Mouse (Mus musculus) neural tube, embryonic 12.5 days (tissue): ENCODE results near the gene Nedd4. TPM values are rescaled to one million over a fixed set of nuclear protein-coding genes. Genes with fewer than 3 reads are reported as not detected.

Experiments used
- ATAC-seq: fragments of 200-750 bp; cut with Nextera tagmentation; 2 replicates; pipeline ENCODE4 v1.8.0; 2017; ENCODE audit warnings: low read depth, mild to moderate bottlenecking, moderate TSS enrichment, moderate library complexity; ENCODE audit not compliant: low FRiP score
- H3K27ac ChIP-seq: fragments of 300-500 bp; sonication (generic); 2 replicates; pipeline ENCODE4 v1.5.1; 2016
- H3K27me3 ChIP-seq: fragments of 300-500 bp; sonication (generic); replicated peaks from 2 replicates; pipeline ENCODE4 v1.6.1; 2016; ENCODE audit warnings: mild to moderate bottlenecking
- H3K36me3 ChIP-seq: fragments of 300-500 bp; sonication (generic); 2 replicates; pipeline ENCODE4 v1.6.1; 2016; ENCODE audit warnings: mild to moderate bottlenecking
- H3K4me1 ChIP-seq: fragments of 300-500 bp; sonication (generic); 2 replicates; pipeline ENCODE4 v1.6.1; 2016
- H3K4me2 ChIP-seq: fragments of 300-500 bp; sonication (generic); replicated peaks from 2 replicates; pipeline ENCODE4 v1.6.1; 2016; ENCODE audit warnings: mild to moderate bottlenecking
- H3K4me3 ChIP-seq: fragments of 300-500 bp; sonication (generic); 2 replicates; pipeline ENCODE4 v1.5.1; 2016
- H3K9ac ChIP-seq: fragments of 300-500 bp; sonication (generic); 2 replicates; pipeline ENCODE4 v1.6.1; 2016; ENCODE audit warnings: mild to moderate bottlenecking
- H3K9me3 ChIP-seq: fragments of 300-500 bp; sonication (generic); 2 replicates; pipeline ENCODE4 v1.6.1; 2016; ENCODE audit warnings: mild to moderate bottlenecking
- WGBS: fragments of 180-500 bp; shearing (Covaris S2); methylation state at CpG from one replicate; pipeline ENCODE4 v1.1.7; 2016; 5-methylcytosine and 5-hydroxymethylcytosine counted together
- polyA plus RNA-seq: library from polyadenylated mRNA; unstranded; fragments of >200 nt; fragmentation: Nextera tagmentation; extraction: Ambion mirVana; gene quantifications from 2 replicates; pipeline ENCODE4 v1.2.1, GENCODE M21; 2016

The Nedd4 gene
- polyA plus RNA-seq, 1 experiment from 2014 or later = 637 TPM

DNA sequence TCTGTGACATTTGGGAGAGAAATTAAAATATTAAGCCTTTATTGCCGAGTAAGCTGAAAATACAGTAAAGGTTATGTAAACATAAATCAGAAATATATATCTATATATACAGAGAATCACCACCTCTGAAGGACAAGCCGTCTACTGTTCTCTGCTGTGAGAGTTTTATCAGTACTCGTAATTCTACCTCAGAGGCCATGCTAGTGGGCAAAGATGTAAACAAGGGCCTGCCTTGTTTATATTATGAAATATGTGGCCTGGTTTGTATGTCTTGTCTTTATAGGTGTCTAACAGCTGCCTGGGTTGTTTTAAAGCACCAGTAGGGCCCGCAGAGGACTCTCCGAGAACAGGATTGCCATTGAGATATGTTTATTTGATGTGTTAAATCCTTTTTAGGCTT, 29.8 kb downstream of the Nedd4 start:
- H3K9me3 ChIP-seq = no peaks in the 10 kb centered on the region
- peaks cover 25% of the 10 kb centered on the region for H3K4me1 ChIP-seq
- WGBS = 81% methylated on average over 5 of the region's 5 CpGs
- H3K9ac ChIP-seq = no peak overlapping the region
- no peak overlapping the region for H3K27ac ChIP-seq
- no peak for ATAC-seq
- no peaks in the 10 kb centered on the region for H3K27me3 ChIP-seq
- H3K4me2 ChIP-seq = no peak overlapping the region
- no peak overlapping the region for H3K4me3 ChIP-seq
- peaks cover 71% of the 10 kb centered on the region for H3K36me3 ChIP-seq

DNA sequence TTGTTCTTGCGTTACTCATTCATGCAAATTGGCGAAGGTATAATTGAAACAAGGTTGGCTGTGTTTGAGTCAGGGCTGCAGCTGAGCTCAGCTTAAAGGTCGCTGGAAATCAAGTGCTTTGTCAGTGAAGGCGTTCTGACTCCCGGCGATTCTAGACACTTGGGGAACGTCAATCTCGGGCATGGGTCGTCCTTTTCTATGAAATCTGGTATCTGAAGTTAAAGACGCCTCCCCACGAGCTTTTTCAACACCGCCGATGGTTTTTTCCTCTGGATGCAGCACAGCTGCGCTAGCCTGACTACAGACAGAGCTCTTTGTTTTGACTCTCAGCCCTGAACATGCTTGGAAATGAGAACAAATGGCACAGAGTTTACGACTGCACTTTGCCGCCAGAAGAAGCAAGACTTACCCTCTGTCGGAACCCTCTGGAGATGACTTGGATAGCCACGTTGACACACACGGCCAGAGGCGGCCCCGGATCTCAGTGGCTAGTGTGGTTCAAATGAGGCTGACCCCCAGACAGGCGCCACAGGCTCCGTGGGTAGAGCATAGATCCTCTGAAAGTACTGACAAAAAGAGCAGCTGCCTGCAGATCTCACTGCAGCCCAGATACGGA, 31.0 kb downstream of the Nedd4 start:
- Histone ChIP-seq H3K27me3 (no peaks in the 10 kb centered on the region), H3K4me2 (no peak overlapping the region), H3K36me3 (peaks cover 66% of the 10 kb centered on the region), H3K9ac (no peak overlapping the region), H3K9me3 (no peaks in the 10 kb centered on the region), H3K4me3 (no peak overlapping the region), H3K4me1 (peaks cover 25% of the 10 kb centered on the region), H3K27ac (peak overlapping the region; percentile 15; the same call in 1 of the 2 replicates)
- ATAC-seq = no peak
- 54% methylated on average over 24 of the region's 24 CpGs for WGBS

DNA sequence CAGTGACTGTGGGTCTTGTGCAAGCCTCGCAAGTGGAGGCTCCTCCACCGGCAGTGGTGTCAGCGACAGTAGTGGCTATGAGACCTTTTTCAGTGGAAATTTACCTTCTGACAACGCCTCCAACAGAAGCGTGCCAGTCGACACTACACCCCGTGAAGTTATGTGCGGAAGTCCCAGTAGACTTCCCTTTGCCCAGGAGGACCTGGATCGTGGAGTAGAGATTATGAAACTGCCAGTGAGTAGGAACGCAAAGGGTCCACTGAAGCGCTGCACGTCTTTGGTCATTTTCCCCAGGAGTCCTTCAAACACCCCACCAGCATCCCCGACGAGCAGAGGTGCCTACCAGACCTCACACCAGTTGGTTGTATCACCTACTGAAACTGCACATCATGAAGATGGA, 31.7 kb downstream of the Nedd4 start:
- no peak overlapping the region for H3K4me3 ChIP-seq
- WGBS = 91% methylated on average over 14 of the region's 14 CpGs
- peaks cover 25% of the 10 kb centered on the region for H3K4me1 ChIP-seq
- ATAC-seq = no peak
- H3K27ac ChIP-seq = 0 out of 2 replicates have a peak overlapping the region, but pooled peaks have one; percentile 15
- H3K9me3 ChIP-seq = no peaks in the 10 kb centered on the region
- no peak overlapping the region for H3K9ac ChIP-seq
- H3K4me2 ChIP-seq = no peak overlapping the region
- no peaks in the 10 kb centered on the region for H3K27me3 ChIP-seq
- H3K36me3 ChIP-seq = peaks cover 66% of the 10 kb centered on the region

DNA sequence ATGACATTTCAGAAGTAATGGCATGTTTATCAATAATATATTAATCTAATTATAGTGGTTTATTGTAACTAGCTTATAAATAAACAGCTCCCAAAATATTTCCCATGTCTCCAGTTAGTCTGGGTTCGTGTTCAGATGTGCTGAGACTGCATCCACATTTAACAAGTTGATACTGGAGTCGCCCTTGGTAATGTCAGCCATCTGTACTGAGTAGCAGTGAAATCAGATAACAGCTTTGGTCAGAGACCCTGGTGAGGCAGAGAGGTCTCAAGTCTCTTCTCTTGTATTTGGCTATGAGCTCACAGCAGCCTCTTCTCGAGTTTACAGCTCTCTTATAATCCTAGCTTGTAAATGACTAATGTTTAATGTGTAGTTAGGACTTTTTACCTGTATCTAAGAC, 34.4 kb downstream of the Nedd4 start:
- WGBS = 76% methylated on average over 3 of the region's 3 CpGs
- H3K4me1 ChIP-seq = peaks cover 22% of the 10 kb centered on the region
- no peak overlapping the region for H3K4me2 ChIP-seq
- H3K27me3 ChIP-seq = no peaks in the 10 kb centered on the region
- H3K9ac ChIP-seq = no peak overlapping the region
- H3K27ac ChIP-seq = no peak overlapping the region
- peaks cover 62% of the 10 kb centered on the region for H3K36me3 ChIP-seq
- H3K9me3 ChIP-seq = no peaks in the 10 kb centered on the region
- no peak overlapping the region for H3K4me3 ChIP-seq
- no peak for ATAC-seq

DNA sequence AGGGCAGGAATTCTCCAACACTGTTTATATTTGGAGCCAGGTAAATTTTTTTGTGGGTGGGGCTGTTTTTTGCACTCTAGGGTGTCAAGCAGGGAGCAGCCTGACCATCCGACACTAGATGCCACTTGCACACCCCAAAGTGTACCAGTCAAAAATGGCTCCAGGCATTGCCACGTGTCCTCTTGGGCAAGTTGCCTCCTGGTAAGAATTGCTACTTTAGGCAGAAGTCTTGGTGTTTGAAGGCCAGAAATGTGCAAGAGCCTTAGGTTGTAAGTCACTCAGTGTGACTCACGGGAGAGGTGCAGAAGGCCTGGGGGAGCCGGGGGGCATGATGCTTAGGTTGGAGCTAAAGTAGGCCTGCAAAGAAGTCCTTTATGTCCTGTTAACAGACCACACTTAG, 35.6 kb downstream of the Nedd4 start:
- Histone ChIP-seq H3K27me3 (no peaks in the 10 kb centered on the region), H3K4me2 (no peak overlapping the region), H3K9ac (no peak overlapping the region), H3K4me1 (peaks cover 18% of the 10 kb centered on the region), H3K27ac (no peak overlapping the region), H3K9me3 (no peaks in the 10 kb centered on the region), H3K4me3 (no peak overlapping the region), H3K36me3 (peaks cover 66% of the 10 kb centered on the region)
- ATAC-seq = no peak
- WGBS = 91% methylated on average over 4 of the region's 4 CpGs

DNA sequence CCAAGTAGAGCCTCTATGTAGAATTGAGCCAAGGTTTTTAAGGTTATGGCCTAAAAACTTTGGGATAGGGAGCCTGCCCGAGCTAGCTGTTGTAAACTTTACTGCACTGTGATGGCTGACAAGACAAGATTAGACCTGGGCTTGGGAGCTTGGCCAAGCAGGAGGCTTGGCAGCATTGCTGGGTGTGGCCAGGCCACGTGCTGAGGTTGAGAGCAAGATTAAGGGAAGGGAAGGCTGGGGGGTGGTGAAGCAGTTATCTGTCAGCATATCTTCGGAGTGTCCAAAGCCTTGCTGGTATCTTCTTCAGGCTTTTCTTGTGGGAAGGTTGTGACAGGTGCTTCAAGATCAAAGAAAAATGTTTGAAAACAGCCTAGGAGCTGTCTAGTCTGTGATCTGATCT, 37.6 kb downstream of the Nedd4 start:
- no peak for ATAC-seq
- Histone ChIP-seq H3K27me3 (no peaks in the 10 kb centered on the region), H3K9ac (no peak overlapping the region), H3K4me1 (no peaks in the 10 kb centered on the region), H3K9me3 (no peaks in the 10 kb centered on the region), H3K4me3 (no peak overlapping the region), H3K27ac (no peak overlapping the region), H3K4me2 (no peak overlapping the region), H3K36me3 (peaks cover 63% of the 10 kb centered on the region)
- 58% methylated on average over 3 of the region's 3 CpGs for WGBS

DNA sequence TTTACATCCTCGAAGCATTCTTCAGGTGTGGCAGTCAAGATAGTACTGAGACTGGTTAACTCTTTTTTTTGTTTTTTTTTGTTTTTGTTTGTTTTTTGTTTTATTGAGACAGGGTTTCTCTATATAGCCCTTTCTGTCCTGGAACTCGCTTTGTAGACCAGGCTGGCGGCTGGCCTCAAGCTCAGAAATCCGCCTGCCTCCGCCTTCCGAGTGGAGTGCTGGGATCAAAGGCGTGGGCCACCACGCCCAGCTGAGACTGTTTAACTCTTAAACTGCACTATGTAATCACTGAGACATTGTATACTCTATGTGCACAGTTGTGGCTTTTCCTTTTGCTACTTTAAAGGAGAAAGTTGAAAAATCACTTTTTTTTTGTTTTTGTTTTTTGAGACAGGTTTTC, 39.3 kb downstream of the Nedd4 start:
- Histone ChIP-seq H3K36me3 (peaks cover 71% of the 10 kb centered on the region), H3K4me3 (no peak overlapping the region), H3K4me2 (no peak overlapping the region), H3K27ac (no peak overlapping the region), H3K4me1 (no peaks in the 10 kb centered on the region), H3K9me3 (no peaks in the 10 kb centered on the region), H3K9ac (no peak overlapping the region), H3K27me3 (no peaks in the 10 kb centered on the region)
- 77% methylated on average over 8 of the region's 8 CpGs for WGBS
- no peak for ATAC-seq

DNA sequence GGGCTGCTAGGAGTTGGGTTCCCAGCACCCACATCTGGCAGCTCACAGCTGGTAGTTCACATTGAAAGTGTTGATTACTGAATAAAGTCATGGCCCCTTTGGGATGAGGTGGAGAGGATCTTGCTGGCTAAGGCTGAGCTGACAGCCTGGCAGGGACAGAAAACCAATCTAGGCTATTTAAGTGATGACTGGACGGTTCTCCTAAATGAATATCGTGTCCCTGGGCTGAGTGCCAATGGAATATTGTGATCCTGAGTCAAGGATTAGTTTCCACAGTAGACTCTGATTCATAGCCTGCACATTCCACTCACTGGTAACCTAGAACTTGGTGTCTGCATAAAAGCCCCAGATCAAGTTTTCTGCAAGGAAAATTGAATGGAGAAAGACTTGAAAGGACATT, 39.9 kb downstream of the Nedd4 start:
- 85% methylated on average over 2 of the region's 2 CpGs for WGBS
- peaks cover 77% of the 10 kb centered on the region for H3K36me3 ChIP-seq

DNA sequence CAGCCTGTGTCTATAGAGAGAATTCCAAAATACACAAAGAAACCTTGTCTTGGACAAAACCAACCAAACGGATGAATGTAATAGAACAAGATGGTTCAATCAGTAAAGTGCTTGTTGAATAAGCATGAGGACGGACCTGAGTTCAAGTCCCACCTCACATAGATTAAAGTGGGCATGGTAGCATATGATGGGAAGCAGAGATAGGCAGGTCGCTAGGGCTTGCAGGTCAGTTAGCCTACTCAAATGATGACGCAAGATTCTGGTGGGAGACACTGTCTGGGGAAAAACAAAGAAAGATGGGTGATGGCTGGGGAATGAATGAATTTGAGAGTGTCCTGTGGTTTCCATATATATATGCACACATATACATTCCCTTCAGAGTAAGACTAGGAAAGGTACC, 41.0 kb downstream of the Nedd4 start:
- Histone ChIP-seq H3K36me3 (peaks cover 76% of the 10 kb centered on the region), H3K4me1 (no peaks in the 10 kb centered on the region), H3K27ac (no peak overlapping the region), H3K9ac (no peak overlapping the region), H3K4me3 (no peak overlapping the region), H3K27me3 (no peaks in the 10 kb centered on the region), H3K4me2 (no peak overlapping the region), H3K9me3 (no peaks in the 10 kb centered on the region)
- 95% methylated on average over 4 of the region's 4 CpGs for WGBS
- no peak for ATAC-seq

More for the DNA sequence above, 39.9 kb downstream of the Nedd4 start:
- Histone ChIP-seq H3K4me2 (no peak overlapping the region), H3K4me1 (no peaks in the 10 kb centered on the region), H3K9me3 (no peaks in the 10 kb centered on the region), H3K4me3 (no peak overlapping the region), H3K27me3 (no peaks in the 10 kb centered on the region), H3K27ac (no peak overlapping the region), H3K9ac (no peak overlapping the region)
- ATAC-seq = no peak

DNA sequence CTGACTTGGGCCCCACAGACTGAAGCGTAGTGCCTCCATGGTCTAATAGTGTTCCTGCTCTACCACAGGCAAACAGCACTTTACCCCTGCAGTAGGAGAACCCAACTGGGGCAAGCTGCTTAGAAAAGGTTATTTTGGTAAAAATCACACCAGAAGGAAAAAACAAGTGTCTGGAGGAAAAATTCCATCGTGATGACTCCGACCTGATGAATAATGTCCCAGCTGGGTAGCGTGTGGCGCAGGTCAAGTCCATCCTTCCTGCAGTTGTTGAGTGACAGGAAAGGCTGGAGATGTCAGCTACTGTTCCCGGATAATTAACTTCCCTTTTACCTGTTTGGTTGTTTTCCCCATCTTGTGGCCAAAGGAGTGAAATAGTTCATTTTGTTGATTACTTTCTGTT, 41.6 kb downstream of the Nedd4 start:
- H3K27me3 ChIP-seq = no peaks in the 10 kb centered on the region
- no peaks in the 10 kb centered on the region for H3K4me1 ChIP-seq
- no peak overlapping the region for H3K4me3 ChIP-seq
- H3K9ac ChIP-seq = no peak overlapping the region
- no peak overlapping the region for H3K27ac ChIP-seq
- WGBS = 87% methylated on average over 6 of the region's 6 CpGs
- H3K36me3 ChIP-seq = peaks cover 74% of the 10 kb centered on the region
- ATAC-seq = no peak
- no peaks in the 10 kb centered on the region for H3K9me3 ChIP-seq
- no peak overlapping the region for H3K4me2 ChIP-seq

DNA sequence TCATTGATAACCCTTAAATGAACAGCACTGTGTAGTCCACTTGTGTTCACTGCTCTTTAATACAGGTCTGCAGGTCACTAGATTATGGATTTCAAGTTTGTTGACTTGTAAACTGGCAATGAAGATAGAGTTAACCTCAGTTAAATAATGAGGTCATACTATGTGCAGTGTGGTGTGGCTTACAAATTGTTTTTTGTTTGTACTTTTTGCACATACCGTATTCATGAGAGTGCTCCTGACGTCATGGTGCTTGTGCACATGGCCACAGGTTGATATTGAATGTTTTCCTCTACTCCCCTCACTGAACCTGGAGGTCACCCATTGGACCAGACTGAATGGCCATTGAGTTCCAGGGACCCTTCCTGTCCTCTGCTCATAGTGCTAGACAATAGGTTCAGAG, 43.1 kb downstream of the Nedd4 start:
- no peaks in the 10 kb centered on the region for H3K27me3 ChIP-seq
- ATAC-seq = no peak
- no peak overlapping the region for H3K4me2 ChIP-seq
- WGBS = 83% methylated on average over 2 of the region's 2 CpGs
- peaks cover 74% of the 10 kb centered on the region for H3K36me3 ChIP-seq
- H3K4me1 ChIP-seq = no peaks in the 10 kb centered on the region
- no peaks in the 10 kb centered on the region for H3K9me3 ChIP-seq
- no peak overlapping the region for H3K27ac ChIP-seq
- no peak overlapping the region for H3K4me3 ChIP-seq
- H3K9ac ChIP-seq = no peak overlapping the region

DNA sequence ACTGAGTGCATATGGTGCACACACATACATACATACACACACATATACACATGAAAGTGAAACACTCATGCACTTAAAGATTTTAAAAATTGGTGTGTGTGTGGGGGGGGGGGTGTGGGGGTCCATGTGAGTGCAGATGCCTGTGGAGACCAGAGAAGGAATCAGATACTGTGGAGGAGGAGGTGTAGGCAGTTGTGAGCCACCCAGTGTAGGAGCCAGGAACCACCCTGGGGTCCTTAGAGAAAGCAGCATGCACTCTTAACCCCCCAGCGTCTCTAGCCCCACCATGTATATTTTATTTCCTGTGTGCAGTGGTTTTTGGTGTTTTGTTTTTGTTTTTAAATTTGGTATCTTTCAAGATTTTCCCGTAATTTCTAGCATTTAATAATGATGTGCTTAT, 45.9 kb downstream of the Nedd4 start:
- 90% methylated on average over 2 of the region's 2 CpGs for WGBS
- Histone ChIP-seq H3K9me3 (no peaks in the 10 kb centered on the region), H3K4me3 (no peak overlapping the region), H3K27me3 (no peaks in the 10 kb centered on the region), H3K36me3 (peaks cover 79% of the 10 kb centered on the region), H3K9ac (no peak overlapping the region), H3K27ac (no peak overlapping the region), H3K4me1 (no peaks in the 10 kb centered on the region), H3K4me2 (no peak overlapping the region)
- no peak for ATAC-seq

DNA sequence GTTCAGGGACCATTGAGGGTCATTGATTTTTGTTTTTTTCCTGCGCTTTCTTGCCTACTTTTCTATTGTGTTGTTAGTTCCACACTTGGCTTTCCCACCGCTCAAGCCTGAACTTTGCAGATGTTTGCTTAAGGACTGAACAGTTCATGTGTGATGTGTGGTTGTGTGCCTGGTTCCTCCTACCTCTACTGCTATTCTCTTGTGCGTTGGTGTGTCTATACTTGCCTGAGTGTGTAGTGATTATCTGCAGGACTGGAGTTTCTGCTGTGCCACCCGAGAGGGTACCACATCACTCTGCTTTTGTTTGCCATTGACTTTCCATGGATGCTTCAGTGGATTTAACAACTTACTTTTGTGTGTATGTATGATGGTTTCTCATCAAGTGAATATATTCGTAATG, 46.5 kb downstream of the Nedd4 start:
- no peak overlapping the region for H3K4me3 ChIP-seq
- H3K4me1 ChIP-seq = no peaks in the 10 kb centered on the region
- no peak for ATAC-seq
- no peak overlapping the region for H3K27ac ChIP-seq
- H3K9ac ChIP-seq = no peak overlapping the region
- H3K36me3 ChIP-seq = peaks cover 77% of the 10 kb centered on the region
- no peak overlapping the region for H3K4me2 ChIP-seq
- no peaks in the 10 kb centered on the region for H3K9me3 ChIP-seq
- H3K27me3 ChIP-seq = no peaks in the 10 kb centered on the region
- 93% methylated on average over 5 of the region's 5 CpGs for WGBS
